Mouse (Mus musculus) liver, embryonic 16.5 days (tissue): Measurements from ENCODE around the gene Naa38. TPM values are rescaled to one million over a fixed set of nuclear protein-coding genes. Genes with fewer than 3 reads are reported as not detected.

ENCODE experiments used
- ATAC-seq: fragments of 200-750 bp; cut with Nextera tagmentation; 2 replicates; pipeline ENCODE4 v1.8.0; 2017; ENCODE audit warnings: low read depth, mild to moderate bottlenecking, moderate number of reproducible peaks, moderate library complexity
- H3K27ac ChIP-seq: fragments of 300-500 bp; sonication (generic); 2 replicates; pipeline ENCODE4 v1.5.1; 2014; ENCODE audit warnings: mild to moderate bottlenecking, low read length
- H3K27me3 ChIP-seq: fragments of 300-500 bp; sonication (generic); 2 replicates; pipeline ENCODE4 v1.6.1; 2014; ENCODE audit warnings: low read depth, low read length, mixed read lengths; ENCODE audit not compliant: control insufficient read depth, insufficient read depth
- H3K36me3 ChIP-seq: fragments of 300-500 bp; sonication (generic); 2 replicates; pipeline ENCODE4 v1.6.1; 2014; ENCODE audit warnings: mild to moderate bottlenecking; ENCODE audit not compliant: control insufficient read depth, insufficient read depth
- H3K4me1 ChIP-seq: fragments of 300-500 bp; sonication (generic); 2 replicates; pipeline ENCODE4 v1.6.1; 2014; ENCODE audit warnings: low read depth, low read length, mixed read lengths; ENCODE audit not compliant: control insufficient read depth
- H3K4me2 ChIP-seq: fragments of 300-500 bp; sonication (generic); 2 replicates; pipeline ENCODE4 v1.6.1; 2014; ENCODE audit warnings: low read depth, low read length, mixed read lengths
- H3K4me3 ChIP-seq: fragments of 300-500 bp; sonication (generic); 2 replicates; pipeline ENCODE4 v1.5.1; 2014; ENCODE audit warnings: low read depth, mild to moderate bottlenecking, low read length
- H3K9ac ChIP-seq: fragments of 300-500 bp; sonication (generic); 2 replicates; pipeline ENCODE4 v1.6.1; 2014; ENCODE audit warnings: low read depth, low read length
- H3K9me3 ChIP-seq: fragments of 300-500 bp; sonication (generic); replicated peaks from 2 replicates; pipeline ENCODE4 v1.6.1; 2016; ENCODE audit warnings: low read length; ENCODE audit not compliant: control insufficient read depth
- WGBS: fragments of 180-500 bp; shearing (Covaris S2); extraction: QIAGEN DNeasy Blood & Tissue Kit; methylation state at CpG from one replicate; pipeline ENCODE4 v1.1.7; 2014; ENCODE audit not compliant: insufficient replicate concordance; 5-methylcytosine and 5-hydroxymethylcytosine counted together
- polyA plus RNA-seq: library from polyadenylated mRNA; unstranded; fragments of >200 nt; fragmentation: Nextera tagmentation; extraction: Ambion mirVana; gene quantifications from 2 replicates; pipeline ENCODE4 v1.2.1, GENCODE M21; 2015

Naa38 gene
- polyA plus RNA-seq, 1 experiment from 2014 or later: 73.4 TPM

DNA sequence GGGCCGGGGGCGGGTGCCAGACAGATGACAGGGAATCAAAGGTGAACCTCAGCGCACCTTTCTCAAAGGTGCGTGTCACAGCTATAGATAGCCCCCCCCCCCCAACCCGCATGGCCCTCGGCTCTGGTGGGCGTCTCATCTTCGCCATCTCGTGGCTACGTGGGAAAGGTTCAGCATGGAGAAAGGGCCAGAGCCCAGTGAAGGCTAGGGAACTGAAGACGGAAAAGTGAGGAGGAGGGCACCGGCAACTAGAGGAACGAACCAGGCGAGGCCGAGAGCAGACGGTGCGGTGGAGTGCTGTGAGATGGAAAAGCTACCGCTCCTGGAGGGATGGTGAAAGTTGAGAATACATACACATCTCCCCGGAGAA is 24.1 kb downstream of the Naa38 start:
- Histone ChIP-seq H3K27ac (peak overlapping the region; percentile 58; the same call in 1 of the 2 replicates), H3K9ac (peak overlapping the region; percentile 25), H3K27me3 (peaks cover 56% of the 10 kb centered on the region), H3K36me3 (no peaks in the 10 kb centered on the region), H3K4me2 (peak overlapping the region; percentile 89), H3K4me1 (peaks cover 47% of the 10 kb centered on the region), H3K4me3 (peak overlapping the region; percentile 58), H3K9me3 (no peaks in the 10 kb centered on the region)
- no peak for ATAC-seq
- WGBS: under 1% methylated on average over 19 of the region's 19 CpGs

DNA sequence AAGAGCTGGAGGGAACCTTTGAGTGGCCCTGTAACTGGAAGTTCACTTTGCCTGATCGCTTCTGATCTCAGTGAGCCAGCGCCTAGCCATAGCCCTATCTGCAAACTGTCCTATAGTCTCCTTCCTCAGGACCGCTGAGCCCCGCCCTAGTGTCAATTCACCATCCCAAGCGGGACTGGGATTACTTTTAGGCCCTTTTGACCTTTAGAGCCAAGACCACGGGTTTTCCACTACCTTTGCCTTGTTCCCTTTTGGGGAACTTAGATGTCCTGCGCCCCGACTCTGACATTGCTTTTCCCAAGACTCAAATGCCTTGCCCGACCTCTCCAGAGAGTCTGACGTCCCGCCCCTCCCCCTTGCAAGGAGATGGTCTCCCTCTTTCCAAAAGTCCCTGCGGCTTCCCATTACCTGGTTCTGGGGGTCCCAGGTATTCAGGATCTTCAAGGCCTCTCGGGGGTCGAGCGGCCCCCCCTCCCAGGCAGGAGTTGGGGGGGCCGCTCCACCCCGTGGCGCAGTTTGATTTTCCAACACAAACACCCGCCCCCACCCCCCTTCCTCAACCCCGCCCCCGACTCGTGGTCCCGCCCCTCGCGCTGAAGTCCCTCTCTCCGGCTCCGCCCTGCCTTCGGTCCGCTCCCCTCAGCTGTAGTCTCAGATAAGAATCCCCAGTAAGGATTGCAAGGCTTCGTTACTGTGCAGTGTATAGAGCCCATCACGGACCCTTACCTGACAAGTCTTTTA is 24.7 kb downstream of the Naa38 start:
- Histone ChIP-seq H3K4me1 (peaks cover 46% of the 10 kb centered on the region), H3K27ac (peak overlapping the region; percentile 58; the same call in 1 of the 2 replicates), H3K36me3 (no peaks in the 10 kb centered on the region), H3K27me3 (peaks cover 56% of the 10 kb centered on the region), H3K4me2 (peak overlapping the region; percentile 89), H3K9me3 (no peaks in the 10 kb centered on the region), H3K9ac (peak overlapping the region; percentile 25), H3K4me3 (peak overlapping the region; percentile 58)
- 1% methylated on average over 29 of the region's 31 CpGs for WGBS
- ATAC-seq: peak; percentile 30

DNA sequence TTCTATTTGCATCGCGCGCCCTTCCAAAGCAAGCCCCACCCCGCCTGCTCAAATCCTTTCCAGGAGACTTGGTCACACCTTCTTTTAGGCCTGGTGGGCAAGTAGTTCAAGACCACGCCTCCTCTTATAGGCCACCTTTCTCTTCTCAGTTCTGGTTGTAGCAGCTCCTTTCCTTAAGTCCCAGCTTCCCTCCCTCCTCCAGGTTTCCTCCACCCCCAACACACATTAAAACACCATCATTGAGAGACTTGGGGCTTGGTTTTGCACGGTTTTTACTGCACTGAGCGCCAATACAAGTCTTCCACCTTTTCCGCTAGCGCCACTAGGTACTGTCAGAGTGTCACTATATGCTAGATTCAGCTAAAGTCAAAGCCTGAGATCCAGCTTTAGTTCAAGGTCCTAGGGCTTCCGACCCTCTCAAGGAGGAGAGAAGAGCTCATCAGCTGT is 25.3 kb downstream of the Naa38 start:
- Histone ChIP-seq H3K4me1 (peaks cover 46% of the 10 kb centered on the region), H3K27ac (no peak overlapping the region), H3K4me2 (peak overlapping the region; percentile 89), H3K9me3 (no peaks in the 10 kb centered on the region), H3K27me3 (peaks cover 52% of the 10 kb centered on the region), H3K9ac (no peak overlapping the region), H3K4me3 (peak overlapping the region; percentile 58), H3K36me3 (no peaks in the 10 kb centered on the region)
- 18% methylated on average over 10 of the region's 10 CpGs for WGBS
- no peak for ATAC-seq

DNA sequence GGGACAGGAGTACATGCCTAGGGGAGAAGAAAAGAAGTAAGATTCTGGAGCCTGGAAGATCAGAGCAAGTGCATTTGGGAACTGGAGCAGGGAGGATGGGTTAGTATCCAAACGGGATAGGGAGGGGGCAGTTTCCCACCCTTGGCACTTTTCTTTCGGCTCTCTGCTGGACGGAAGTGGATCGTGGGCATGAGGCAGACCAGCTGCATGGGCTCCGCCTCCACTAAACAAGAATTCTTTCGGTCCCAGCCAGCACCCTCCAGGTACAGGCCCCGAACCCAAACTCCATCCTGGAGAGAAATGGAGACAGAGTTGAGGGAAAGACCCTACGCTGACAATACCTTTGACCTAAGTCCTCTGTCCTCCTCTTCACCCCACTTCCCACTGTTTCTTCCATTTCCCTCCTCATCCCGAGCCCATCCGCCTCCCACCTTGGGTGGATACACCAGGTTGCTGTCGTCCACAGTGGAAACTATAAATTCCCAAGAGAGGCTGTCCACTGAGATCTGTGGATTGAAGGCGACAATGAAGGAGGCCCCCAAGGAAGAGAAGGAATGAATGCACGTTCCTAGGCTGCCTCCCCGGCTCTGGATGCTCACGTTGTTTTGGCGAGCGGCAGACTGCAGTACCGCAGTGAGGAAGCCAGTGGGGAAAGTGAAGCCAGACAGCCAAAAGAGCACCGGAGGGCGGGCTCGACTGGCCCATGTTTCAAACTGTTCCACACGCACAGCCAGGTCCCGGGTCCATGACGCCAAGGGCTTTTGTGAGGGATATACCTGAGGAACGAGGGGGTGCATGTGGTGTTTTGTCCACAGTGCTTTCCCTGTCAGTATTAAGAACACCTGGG is 26.1 kb downstream of the Naa38 start:
- no peak for ATAC-seq
- Histone ChIP-seq H3K36me3 (no peaks in the 10 kb centered on the region), H3K4me2 (no peak overlapping the region), H3K9ac (no peak overlapping the region), H3K27ac (no peak overlapping the region), H3K4me1 (peaks cover 51% of the 10 kb centered on the region), H3K27me3 (peaks cover 50% of the 10 kb centered on the region), H3K9me3 (no peaks in the 10 kb centered on the region), H3K4me3 (no peak overlapping the region)
- 27% methylated on average over 25 of the region's 25 CpGs for WGBS

DNA sequence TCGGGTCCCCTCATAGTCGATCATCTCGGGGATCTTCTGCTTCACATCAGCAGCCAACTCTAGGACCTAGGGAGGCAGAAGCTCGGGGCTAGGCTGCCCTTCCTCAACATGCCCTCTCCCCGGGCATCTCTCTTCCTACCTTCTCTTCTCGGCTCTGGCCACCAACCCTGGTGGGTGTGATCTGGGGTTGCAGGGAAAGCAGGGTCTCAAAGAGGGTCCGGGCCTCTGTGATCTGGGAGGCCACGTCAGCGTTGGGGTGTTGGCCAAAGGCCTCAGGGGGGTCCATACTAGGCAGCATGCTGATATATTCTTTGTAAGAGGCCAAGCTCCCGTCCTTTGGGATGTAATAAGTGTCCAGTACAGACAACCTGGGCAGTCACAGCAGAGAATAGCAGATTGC is 27.6 kb downstream of the Naa38 start:
- H3K4me2 ChIP-seq: no peak overlapping the region
- H3K4me1 ChIP-seq: peaks cover 40% of the 10 kb centered on the region
- no peak overlapping the region for H3K4me3 ChIP-seq

DNA sequence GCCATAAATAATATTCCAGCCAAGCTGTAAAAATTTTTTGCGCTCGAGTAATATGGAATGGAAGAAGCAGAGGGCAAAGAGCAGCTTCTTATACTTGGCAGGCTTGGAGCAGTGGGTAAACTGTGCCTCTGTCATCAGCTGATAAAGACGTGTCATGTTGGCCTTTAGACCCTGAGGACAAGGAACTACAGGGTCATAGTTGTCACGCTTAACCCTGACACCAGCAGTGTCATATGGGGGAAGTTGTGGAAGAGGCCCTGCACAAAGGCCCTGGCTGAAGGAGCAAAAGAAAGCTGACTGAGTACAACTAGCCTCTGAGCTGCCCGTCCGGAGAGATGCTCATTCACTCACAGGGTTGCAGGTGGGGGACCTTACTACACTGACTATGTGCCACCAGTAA is 28.6 kb downstream of the Naa38 start:
- ATAC-seq: no peak
- no peak overlapping the region for H3K9ac ChIP-seq
- no peak overlapping the region for H3K4me2 ChIP-seq
- 29% methylated on average over 6 of the region's 6 CpGs for WGBS
- H3K27ac ChIP-seq: no peak overlapping the region
- no peak overlapping the region for H3K4me3 ChIP-seq
- peaks cover 26% of the 10 kb centered on the region for H3K27me3 ChIP-seq
- no peaks in the 10 kb centered on the region for H3K36me3 ChIP-seq
- H3K4me1 ChIP-seq: peaks cover 33% of the 10 kb centered on the region
- no peaks in the 10 kb centered on the region for H3K9me3 ChIP-seq

More for the DNA sequence above, 27.6 kb downstream of the Naa38 start:
- Histone ChIP-seq H3K27me3 (peaks cover 36% of the 10 kb centered on the region), H3K36me3 (no peaks in the 10 kb centered on the region), H3K27ac (no peak overlapping the region), H3K9ac (no peak overlapping the region), H3K9me3 (no peaks in the 10 kb centered on the region)
- 67% methylated on average over 10 of the region's 10 CpGs for WGBS
- no peak for ATAC-seq

DNA sequence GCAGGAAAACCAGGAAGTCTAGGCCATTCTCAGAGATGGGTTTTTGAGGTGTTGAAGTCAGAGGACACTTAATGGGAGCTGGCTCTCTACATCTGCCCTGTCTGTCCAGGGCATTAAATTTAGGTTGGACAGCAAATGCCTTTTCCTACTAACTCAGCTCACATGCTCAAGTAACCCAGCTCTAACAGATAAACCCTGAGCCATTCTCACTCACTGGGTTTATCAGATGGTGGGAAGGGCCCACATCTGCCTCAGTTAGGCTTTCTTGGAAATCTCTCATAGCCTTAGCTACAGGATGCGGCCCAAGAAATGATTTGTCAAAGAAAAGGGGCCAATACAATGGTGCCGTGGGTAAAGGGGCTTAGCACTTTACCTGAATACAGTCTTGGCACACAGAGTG is 31.0 kb downstream of the Naa38 start:
- Histone ChIP-seq H3K4me3 (no peak overlapping the region), H3K9me3 (no peaks in the 10 kb centered on the region), H3K9ac (no peak overlapping the region), H3K27ac (no peak overlapping the region), H3K27me3 (peaks cover 13% of the 10 kb centered on the region), H3K4me1 (peaks cover 12% of the 10 kb centered on the region), H3K4me2 (no peak overlapping the region), H3K36me3 (no peaks in the 10 kb centered on the region)
- no peak for ATAC-seq
- WGBS: 31% methylated on average over 2 of the region's 2 CpGs

DNA sequence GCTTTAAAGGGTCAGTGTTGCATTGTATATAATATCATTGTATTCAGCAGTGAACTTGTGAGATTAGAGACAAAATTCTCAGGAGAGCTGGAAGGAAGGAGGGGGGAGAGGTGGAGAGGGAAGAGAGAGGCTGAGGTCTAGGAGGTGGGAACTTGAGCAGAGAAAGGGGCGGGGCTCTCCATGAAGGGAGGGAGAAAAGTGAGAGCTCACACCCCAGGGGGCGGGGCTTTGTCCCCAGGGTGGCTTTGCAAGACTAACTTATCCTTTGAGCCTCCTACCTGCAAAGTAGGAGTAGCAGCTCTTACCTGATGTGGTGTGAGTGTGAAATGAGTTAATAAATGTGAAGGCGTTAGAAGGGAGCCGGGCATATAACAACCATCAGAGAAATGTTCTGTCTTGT is 33.5 kb downstream of the Naa38 start:
- H3K9ac ChIP-seq: no peak overlapping the region
- H3K4me3 ChIP-seq: no peak overlapping the region
- 21% methylated on average over 4 of the region's 4 CpGs for WGBS
- peaks cover 12% of the 10 kb centered on the region for H3K4me1 ChIP-seq
- no peak overlapping the region for H3K4me2 ChIP-seq
- peaks cover 3% of the 10 kb centered on the region; the same call in 1 of the 2 replicates for H3K27me3 ChIP-seq
- ATAC-seq: no peak
- no peaks in the 10 kb centered on the region for H3K36me3 ChIP-seq
- H3K9me3 ChIP-seq: no peaks in the 10 kb centered on the region
- no peak overlapping the region for H3K27ac ChIP-seq

DNA sequence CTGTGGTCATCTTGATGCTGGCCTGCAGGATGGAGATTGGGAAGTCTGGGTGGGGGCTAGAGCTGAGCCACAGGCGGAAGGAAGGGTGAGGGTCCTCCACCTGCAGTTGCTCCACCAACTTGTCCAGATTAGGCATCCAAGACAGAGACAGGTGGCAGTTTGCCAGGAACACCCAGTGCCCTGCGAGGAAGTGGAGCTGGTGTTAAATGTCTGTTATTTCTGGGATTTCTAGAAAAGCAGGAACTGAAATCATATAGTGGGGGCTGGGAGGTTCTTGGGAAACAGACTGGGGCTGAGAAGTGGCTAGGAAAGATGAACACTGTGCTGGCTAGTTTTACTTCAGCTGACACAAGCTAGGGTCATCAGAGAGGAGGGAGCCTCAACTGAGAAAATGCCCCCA is 34.0 kb downstream of the Naa38 start:
- Histone ChIP-seq H3K9ac (no peak overlapping the region), H3K4me2 (no peak overlapping the region)
- whole genome bisulfite sequencing: 27% methylated on average over 2 of the region's 2 CpGs

More for the DNA sequence above, 34.0 kb downstream of the Naa38 start:
- ATAC-seq: no peak
- Histone ChIP-seq H3K27ac (no peak overlapping the region), H3K9me3 (no peaks in the 10 kb centered on the region), H3K4me3 (no peak overlapping the region), H3K27me3 (peaks cover 6% of the 10 kb centered on the region; the same call in 1 of the 2 replicates), H3K4me1 (peaks cover 12% of the 10 kb centered on the region), H3K36me3 (no peaks in the 10 kb centered on the region)
